Mouse (Mus musculus) embryonic facial prominence, embryonic 13.5 days (tissue): ENCODE results near the gene Ugp2. TPM values are rescaled to one million over a fixed set of nuclear protein-coding genes. Genes with fewer than 3 reads are reported as not detected.
"Not testable (repeated sequence)": the region's sequence is repeated elsewhere in the genome, so short reads cannot be mapped to it uniquely, and the experiment has no call there.

ENCODE experiments used
- ATAC-seq: fragments of 200-750 bp; cut with Nextera tagmentation; 2 replicates; pipeline ENCODE4 v1.8.0; 2017; ENCODE audit warnings: low read depth; ENCODE audit not compliant: insufficient number of reproducible peaks, insufficient read depth, low FRiP score, low TSS enrichment
- H3K27ac ChIP-seq: fragments of 300-500 bp; sonication (generic); 2 replicates; pipeline ENCODE4 v1.5.1; 2015; ENCODE audit warnings: moderate library complexity, mild to moderate bottlenecking, inconsistent platforms
- H3K27me3 ChIP-seq: fragments of 300-500 bp; sonication (generic); 2 replicates; pipeline ENCODE4 v1.6.1; 2015; ENCODE audit warnings: mild to moderate bottlenecking, inconsistent platforms
- H3K36me3 ChIP-seq: fragments of 300-500 bp; sonication (generic); 2 replicates; pipeline ENCODE4 v1.6.1; 2015; ENCODE audit warnings: mild to moderate bottlenecking, inconsistent platforms
- H3K4me1 ChIP-seq: fragments of 300-500 bp; sonication (generic); 2 replicates; pipeline ENCODE4 v1.6.1; 2015; ENCODE audit warnings: inconsistent platforms
- H3K4me2 ChIP-seq: fragments of 300-500 bp; sonication (generic); 2 replicates; pipeline ENCODE4 v1.6.1; 2015; ENCODE audit warnings: moderate library complexity, mild to moderate bottlenecking, inconsistent platforms
- H3K4me3 ChIP-seq: fragments of 300-500 bp; sonication (generic); 2 replicates; pipeline ENCODE4 v1.5.1; 2015; ENCODE audit warnings: mild to moderate bottlenecking, inconsistent platforms
- H3K9ac ChIP-seq: fragments of 300-500 bp; sonication (generic); 2 replicates; pipeline ENCODE4 v1.6.1; 2015; ENCODE audit warnings: mild to moderate bottlenecking, inconsistent platforms
- H3K9me3 ChIP-seq: fragments of 300-500 bp; sonication (generic); 2 replicates; pipeline ENCODE4 v1.6.1; 2016; ENCODE audit warnings: inconsistent platforms
- WGBS: fragments of 180-500 bp; shearing (Covaris S2); methylation state at CpG from one replicate; pipeline ENCODE4 v1.1.7; 2015; ENCODE audit warnings: mixed read lengths; 5-methylcytosine and 5-hydroxymethylcytosine counted together
- microRNA counts: library from miRNA; unstranded; fragments of <30 nt; microRNA quantifications from one replicate; lab custom pipeline; 2016
- microRNA-seq: library from miRNA; unstranded; fragments of <30 nt; microRNA quantifications from one replicate; pipeline ENCODE4, GENCODE M21; 2016
- polyA plus RNA-seq: library from polyadenylated mRNA; unstranded; fragments of >200 nt; fragmentation: Nextera tagmentation; extraction: Ambion mirVana; gene quantifications from 2 replicates; pipeline ENCODE4 v1.2.1, GENCODE M21; 2015

Ugp2 gene
- polyA plus RNA-seq, 1 experiment from 2014 or later = 73.2 TPM

DNA sequence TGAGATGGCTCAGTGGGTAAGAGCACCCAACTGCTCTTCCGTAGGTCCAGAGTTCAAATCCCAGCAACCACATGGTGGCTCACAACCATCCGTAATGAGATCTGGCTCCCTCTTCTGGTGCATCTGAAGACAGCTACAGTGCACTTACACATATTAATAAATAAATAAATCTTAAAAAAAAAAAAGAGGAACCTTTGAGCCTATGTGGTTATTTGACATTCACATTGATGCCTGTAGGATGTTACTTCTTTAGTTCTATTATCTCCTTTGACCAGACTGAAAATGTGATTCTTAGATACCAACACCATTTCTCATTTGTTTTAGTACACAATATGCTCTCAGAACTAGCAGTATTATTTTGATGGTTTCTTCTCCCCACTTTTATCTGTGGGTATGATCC is 82.8 kb downstream of the Ugp2 start:
- H3K27ac ChIP-seq, ATAC-seq, H3K27me3 ChIP-seq, H3K4me3 ChIP-seq, H3K9me3 ChIP-seq, H3K4me2 ChIP-seq, H3K9ac ChIP-seq, H3K4me1 ChIP-seq: not testable (repeated sequence)
- 95% methylated on average over 2 of the region's 2 CpGs for WGBS
- H3K36me3 ChIP-seq = peaks cover 19% of the 10 kb centered on the region

DNA sequence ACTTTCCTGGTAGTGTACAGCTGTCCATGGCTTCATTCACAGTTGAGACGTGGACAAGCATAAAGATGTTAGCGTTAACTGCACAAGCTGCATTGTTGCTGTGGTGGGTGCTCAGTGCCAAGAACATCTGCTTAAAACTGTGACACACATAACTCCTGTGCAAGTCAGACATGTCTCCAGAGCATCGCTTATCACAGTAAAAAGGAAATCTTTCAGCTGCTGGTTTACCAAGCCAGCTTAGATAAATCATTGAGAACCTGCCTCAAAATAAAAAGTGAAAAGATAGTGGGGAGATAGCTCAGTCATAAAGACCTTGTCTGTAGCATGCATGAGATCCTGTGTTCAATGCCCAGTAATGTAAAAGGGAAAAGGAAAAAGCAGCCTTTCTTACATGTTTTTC is 84.6 kb downstream of the Ugp2 start:
- no peak overlapping the region for H3K4me2 ChIP-seq
- H3K36me3 ChIP-seq = peaks cover 15% of the 10 kb centered on the region; the same call in 1 of the 2 replicates
- H3K9me3 ChIP-seq = no peaks in the 10 kb centered on the region
- H3K27me3 ChIP-seq = no peaks in the 10 kb centered on the region
- WGBS = 86% methylated on average over 3 of the region's 3 CpGs
- H3K27ac ChIP-seq = no peak overlapping the region
- H3K9ac ChIP-seq = no peak overlapping the region
- H3K4me1 ChIP-seq = no peaks in the 10 kb centered on the region
- H3K4me3 ChIP-seq = no peak overlapping the region
- no peak for ATAC-seq

DNA sequence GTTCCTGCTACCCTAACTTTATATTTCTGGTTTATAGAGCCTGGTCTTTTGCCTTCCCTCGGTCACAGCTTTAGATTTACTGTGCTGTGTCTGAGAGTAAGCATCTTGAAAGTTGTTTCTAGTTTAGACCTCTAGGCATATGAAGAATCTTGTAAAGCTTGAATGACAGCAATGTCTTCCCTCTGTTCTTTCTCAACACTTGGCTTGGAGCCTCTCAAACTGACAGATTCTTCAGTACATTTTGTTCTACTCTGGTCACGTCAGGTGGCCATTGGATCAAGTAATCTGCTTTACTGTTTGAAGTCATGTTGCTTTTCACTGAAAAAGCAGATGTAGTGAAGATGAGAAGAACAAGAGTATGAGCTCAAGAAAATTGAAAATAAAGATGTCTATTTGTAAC is 94.8 kb downstream of the Ugp2 start:
- H3K4me3 ChIP-seq = no peak overlapping the region
- ATAC-seq = no peak
- H3K27me3 ChIP-seq = no peaks in the 10 kb centered on the region
- H3K4me2 ChIP-seq = no peak overlapping the region
- H3K9me3 ChIP-seq = no peaks in the 10 kb centered on the region
- 84% methylated on average over 2 of the region's 2 CpGs for WGBS
- peaks cover 24% of the 10 kb centered on the region for H3K36me3 ChIP-seq
- no peak overlapping the region for H3K27ac ChIP-seq
- H3K4me1 ChIP-seq = no peaks in the 10 kb centered on the region
- no peak overlapping the region for H3K9ac ChIP-seq

MicroRNA genes within 50 kb of the gene (microRNA counts, 519-probe panel; counts per million panel counts)
- microRNA mmu-miR-1933-3p (lab: Ali Mortazavi, UCI) (236 counts per million, percentile 44 among the panel's probes with 10 or more counts), microRNA mmu-miR-1933-5p (lab: Ali Mortazavi, UCI) (236 counts per million, percentile 44 among the panel's probes with 10 or more counts)

Small RNAs within 50 kb of the gene (microRNA-seq; reads per million reads assigned to microRNA genes)
- 1.1 reads per million for gene Mir1933

Other genes starting within 250 kb of the Ugp2 start
- gene Vps54, start 131.9 kb downstream of the Ugp2 start, polyA plus RNA-seq = 13.7 and 14.9 TPM in 2 replicates
- gene Wdpcp, start 201.0 kb upstream of the Ugp2 start, polyA plus RNA-seq = 12.1 TPM in 2 replicates
- 397 and 401 TPM in 2 replicates for gene Mdh1, start 201.2 kb upstream of the Ugp2 start, polyA plus RNA-seq